Mouse (Mus musculus) embryonic fibroblast, embryonic 13.5 days (primary cell): ENCODE measurements around the gene Mdk.

Source experiments
- CTCF ChIP-seq: IDR thresholded peaks from 2 replicates; pipeline ENCODE4 v1.5.1; 2011; ENCODE audit warnings: mild to moderate bottlenecking, control low read depth, low read length, moderate library complexity, borderline replicate concordance; ENCODE audit not compliant: insufficient read depth
- POLR2A ChIP-seq: IDR thresholded peaks from 2 replicates; pipeline ENCODE4 v1.6.1; 2011; ENCODE audit warnings: low read depth, mild to moderate bottlenecking, control low read depth, low read length, moderate library complexity

- TF ChIP-seq POLR2A, result no peak
- no peak for TF ChIP-seq CTCF
Observed at GRCm38 (mm10) chr2:91926949-91927348, 5.1 kb downstream of the Mdk start, which contains the start of gene Chrm4.
